Mouse (Mus musculus): ENCODE measurements around the gene Rslcan18. TPM values are rescaled to one million over a fixed set of nuclear protein-coding genes. Genes with fewer than 3 reads are reported as not detected.

Rslcan18 gene
- not detected for total RNA-seq (2023)

DNA sequence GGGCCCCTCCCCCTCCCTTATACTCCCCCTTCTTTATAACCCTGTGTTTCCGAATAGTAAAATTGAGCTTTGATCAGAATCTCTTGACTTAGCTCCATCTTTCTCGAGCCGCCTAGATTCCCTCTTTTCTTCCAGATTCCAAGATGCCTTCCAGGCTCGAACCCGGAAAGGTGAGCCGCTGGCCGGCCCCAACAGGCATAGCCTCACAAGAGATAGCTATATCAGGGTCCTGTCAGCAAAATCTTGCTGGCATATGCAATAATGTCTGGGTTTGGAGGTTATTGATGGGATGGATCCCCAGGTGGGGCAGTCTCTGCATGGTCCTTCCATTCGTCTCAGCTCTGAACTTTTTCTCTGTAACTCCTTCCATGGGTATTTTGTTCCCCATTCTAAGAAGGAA lies at the start of gene Rslcan18:
TSS of gene Rslcan18 (minus strand) at position 101 of the 400 bp plus-strand sequence.

DNA sequence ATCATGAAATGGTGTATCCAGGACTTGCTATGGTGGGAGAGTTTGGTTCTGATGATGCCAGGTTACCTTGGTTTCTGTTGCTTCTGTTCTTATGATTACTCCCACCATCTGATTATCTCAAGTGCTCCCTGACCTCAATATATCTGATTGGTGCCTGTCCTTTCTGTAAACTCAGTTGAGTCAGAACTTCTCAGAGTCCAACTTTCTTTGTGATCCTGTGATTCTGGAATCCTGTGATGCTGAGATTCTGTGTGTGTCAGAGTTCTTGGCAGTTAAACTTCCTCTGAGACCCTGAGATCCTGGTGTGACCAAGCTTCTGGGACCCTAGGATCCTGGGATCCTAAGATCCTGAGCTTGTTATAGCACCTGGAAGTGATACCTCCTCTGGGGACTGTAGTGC lies 5.3 kb upstream of the Rslcan18 start, which contains the start of gene Zfp759:
TSS of gene Zfp759 (plus strand) at position 301 of the 400 bp plus-strand sequence.

DNA sequence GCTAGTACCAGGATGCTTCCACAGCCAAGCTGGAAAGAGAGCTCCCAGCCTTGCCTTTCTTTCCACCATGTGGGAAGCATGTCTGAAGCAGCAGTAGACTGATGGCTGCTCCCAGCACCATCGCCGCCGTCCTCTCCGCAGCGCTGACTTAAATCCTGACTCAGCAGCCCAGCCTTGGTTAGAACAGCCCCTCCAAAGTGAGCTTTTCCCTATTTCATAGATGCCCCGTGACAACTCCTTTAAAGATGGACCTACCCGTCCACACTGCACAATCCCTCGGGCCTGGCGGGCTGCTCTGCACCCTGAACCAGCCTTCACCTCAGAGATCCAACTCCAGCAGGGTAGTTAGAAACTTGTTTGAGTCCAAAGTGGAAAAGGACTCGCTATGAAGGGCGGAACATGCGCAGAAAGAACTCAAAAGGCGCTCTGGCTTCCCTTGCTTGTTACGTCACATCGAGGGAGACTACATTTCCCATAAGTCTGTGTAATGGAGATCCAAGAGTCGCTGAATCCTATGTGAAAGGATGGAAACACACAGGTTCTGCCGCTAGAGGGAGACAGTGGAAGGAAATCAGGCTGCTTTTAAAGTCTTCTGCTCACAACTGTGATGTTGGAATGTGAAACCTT lies 7.8 kb downstream of the Rslcan18 start, which contains the start of gene Gm28557:
TSS of gene Gm28557 (minus strand) at position 411 of the 627 bp plus-strand sequence.

DNA sequence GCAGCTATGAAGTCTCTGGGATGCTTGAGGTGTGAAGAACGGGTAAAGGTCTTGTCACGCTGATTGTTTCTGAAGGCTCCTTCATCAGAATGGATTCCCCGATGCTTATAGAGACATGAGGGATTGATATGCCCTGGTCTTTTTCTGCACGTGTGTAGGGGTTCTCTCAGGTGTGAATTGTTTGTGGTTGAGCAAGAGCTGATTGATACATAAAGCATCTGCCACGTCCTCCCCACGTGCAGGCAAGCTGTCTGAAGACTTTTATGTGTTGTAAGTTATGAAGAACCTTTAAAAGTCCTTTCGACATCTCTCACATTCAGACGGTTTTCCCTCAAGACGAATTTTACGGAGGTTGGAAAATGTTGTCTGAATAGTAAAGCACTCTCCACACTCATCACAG lies 18.2 kb downstream of the Rslcan18 start, which contains the start of gene Zfp708:
TSS of gene Zfp708 (minus strand) at position 101 of the 400 bp plus-strand sequence.

DNA sequence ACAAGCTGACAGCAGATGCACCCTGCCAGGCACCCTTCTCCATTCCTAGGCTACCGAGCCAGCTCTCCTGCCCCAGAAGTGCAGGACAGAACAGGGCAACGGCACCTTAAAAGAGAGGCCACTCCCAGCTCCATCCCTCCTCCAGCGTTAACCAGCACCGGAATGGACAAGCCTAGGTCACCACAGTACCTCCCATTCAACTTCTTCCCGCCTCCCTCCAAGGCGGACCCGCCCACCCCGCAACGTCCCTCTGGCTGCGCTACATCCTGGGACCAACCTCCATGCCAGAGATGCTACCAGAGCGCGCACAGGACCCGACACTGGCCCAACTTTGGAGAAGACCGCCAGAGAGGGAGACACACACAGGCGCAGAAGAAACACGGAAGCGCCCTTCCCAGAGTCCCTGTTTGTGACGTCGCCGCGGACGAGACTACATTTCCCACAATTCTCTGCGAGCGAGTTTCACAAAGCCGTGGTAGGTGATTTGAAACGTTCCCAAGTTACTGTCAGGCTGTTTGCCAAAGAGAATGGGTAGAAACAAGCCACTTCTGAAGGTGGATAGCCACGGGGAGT lies 55.2 kb downstream of the Rslcan18 start, which contains the start of gene Zfp712:
TSS of gene Zfp712 (minus strand) at position 385 of the 573 bp plus-strand sequence.

Other genes starting within 250 kb of the Rslcan18 start
- gene Gm10767, start 211.3 kb downstream of the Rslcan18 start, total RNA-seq (2023): 0.83 TPM
- gene Zfp712, start 55.1 kb downstream of the Rslcan18 start, total RNA-seq (2023): 4.6 TPM
- 0.83 TPM for gene Zfp708, start 18.3 kb downstream of the Rslcan18 start, total RNA-seq (2023)
- 5.5 TPM for gene Gm28557, start 7.7 kb downstream of the Rslcan18 start, total RNA-seq (2023)
- gene Zfp759, start 5.4 kb upstream of the Rslcan18 start, total RNA-seq (2023): 3.3 TPM
- 6.3 TPM for gene Rsl1, start 56.9 kb upstream of the Rslcan18 start, total RNA-seq (2023)
- 1.5 TPM for gene Zfp455, start 78.2 kb upstream of the Rslcan18 start, total RNA-seq (2023)
- gene Zfp458, start 162.2 kb upstream of the Rslcan18 start, total RNA-seq (2023): 1.8 TPM
- gene Zfp457, start 190.2 kb upstream of the Rslcan18 start, total RNA-seq (2023): 1.5 TPM
- 12.8 TPM for gene Zfp595, start 216.3 kb upstream of the Rslcan18 start, total RNA-seq (2023)
- gene Gm28044, start 244.3 kb upstream of the Rslcan18 start, total RNA-seq (2023): 5.7 TPM
- 5.2 TPM for gene Zfp953, start 244.3 kb upstream of the Rslcan18 start, total RNA-seq (2023)

Data from CD4-positive naive resting alpha-beta T cell, adult 57 days (primary cell).